Mouse (Mus musculus) layer of hippocampus, adult 2 months (tissue): ENCODE results near the gene Rapgef2. TPM values are rescaled to one million over a fixed set of nuclear protein-coding genes. Genes with fewer than 3 reads are reported as not detected.

Source experiments
- DNase-seq, 2 experiments: peaks; one replicate each; pipeline ENCODE4 v3.0.0; 2022; ENCODE audit warnings: low spot score in 2 of 2
- H3K27ac ChIP-seq: fragments of 200-600 bp; 2 replicates; pipeline ENCODE4 v1.8.1; 2022
- H3K4me3 ChIP-seq: fragments of 200-600 bp; 2 replicates; pipeline ENCODE4 v1.8.1; 2022; ENCODE audit warnings: mild to moderate bottlenecking
- CTCF ChIP-seq: fragments of 200-600 bp; conservative IDR thresholded peaks from 2 replicates; pipeline ENCODE4 v1.8.1; 2022; ENCODE audit warnings: antibody characterized with exemption, mild to moderate bottlenecking, moderate library complexity
- total RNA-seq, 2 experiments: library from RNA; stranded (reverse); gene quantifications; 2 replicates each; pipeline ENCODE4 v1.2.3; 2021

Rapgef2 gene
- total RNA-seq, 2 experiments from 2014 or later, result 169 to 173 TPM

GRCm38 (mm10) chr3:79223281-79223680 is 63.0 kb downstream of the Rapgef2 start:
- DNase-seq, result no peak
- peak overlapping the region; percentile 64; the same call in 1 of the 2 replicates for H3K27ac ChIP-seq
- H3K4me3 ChIP-seq, result peak overlapping the region; percentile 8; the same call in 1 of the 2 replicates
- TF ChIP-seq CTCF, result no peak

DNA sequence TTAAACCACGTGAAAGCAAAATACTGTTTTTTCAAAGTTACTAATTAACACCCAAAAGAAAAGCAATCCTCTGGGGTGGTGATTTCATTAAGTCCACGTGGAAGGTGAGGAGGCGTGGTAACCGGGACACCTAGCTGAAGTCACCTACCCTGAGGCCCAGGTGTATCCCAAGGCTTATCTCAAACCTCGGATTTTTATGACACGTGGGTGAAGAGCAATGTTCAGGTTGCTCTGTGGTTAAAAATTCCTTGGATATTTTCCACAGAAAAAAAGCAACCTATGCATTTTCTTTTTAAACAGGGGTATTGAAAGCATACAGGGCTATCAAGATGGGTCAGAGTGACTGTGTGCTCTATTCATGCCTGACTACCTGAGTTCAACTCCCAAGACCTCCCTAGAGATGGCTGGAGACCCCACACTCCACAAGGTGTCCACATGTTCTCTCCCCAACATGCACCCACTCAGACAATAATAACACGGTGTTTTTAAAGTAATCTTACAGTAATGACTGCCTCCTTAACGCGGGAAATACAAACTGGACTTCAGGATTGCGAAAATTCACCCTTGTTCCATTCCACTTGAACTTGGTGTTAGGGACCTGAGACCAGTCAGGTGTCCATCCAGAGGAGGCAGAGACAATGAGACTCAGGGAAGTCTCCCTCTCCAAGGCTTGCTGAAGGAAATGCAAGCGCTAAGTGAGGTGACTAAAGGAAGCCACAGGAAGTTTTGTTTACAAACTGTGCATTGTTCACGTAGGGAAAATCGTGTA is 63.9 kb downstream of the Rapgef2 start:
- H3K4me3 ChIP-seq, result no peak overlapping the region
- TF ChIP-seq CTCF, result no peak
- H3K27ac ChIP-seq, result peak overlapping the region; percentile 46; the same call in 1 of the 2 replicates
- DNase-seq, result no peak

GRCm38 (mm10) chr3:79221296-79222191 is 64.8 kb downstream of the Rapgef2 start:
- peak; percentile 85 for TF ChIP-seq CTCF
- DNase-seq, result peak; percentile 47 to 73
- H3K27ac ChIP-seq, result peak overlapping the region; percentile 82
- H3K4me3 ChIP-seq, result no peak overlapping the region

- TF ChIP-seq CTCF, result no peak
- no peak overlapping the region for H3K4me3 ChIP-seq
- DNase-seq, result no peak
- peak overlapping the region; percentile 82 for H3K27ac ChIP-seq
These were observed 67.0 kb downstream of the Rapgef2 start for GRCm38 (mm10) chr3:79219144-79219930.

DNA sequence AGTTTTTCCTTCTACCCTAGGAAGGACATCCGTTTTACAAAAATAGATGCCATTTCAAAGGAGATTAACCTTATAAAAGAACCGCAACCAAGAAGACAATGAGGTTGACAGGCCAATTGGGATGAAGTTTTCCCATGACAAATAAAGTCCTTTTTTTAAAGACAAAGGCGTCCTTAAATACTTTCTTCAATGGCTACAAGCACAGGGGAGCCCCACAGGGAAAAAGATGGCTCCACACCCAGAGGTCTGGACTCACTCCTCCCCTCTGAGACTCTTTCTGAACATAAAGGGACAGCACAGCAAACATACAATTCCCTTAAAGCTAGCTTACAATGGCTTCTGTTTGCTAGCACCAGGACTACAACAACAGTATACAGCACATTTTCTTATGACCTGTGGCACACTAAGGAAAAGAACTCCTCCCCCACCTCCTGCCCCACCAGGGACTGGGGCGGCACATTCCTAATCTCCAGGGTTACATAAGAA is 67.7 kb downstream of the Rapgef2 start:
- DNase-seq, result no peak
- H3K4me3 ChIP-seq, result no peak overlapping the region
- no peak for TF ChIP-seq CTCF
- H3K27ac ChIP-seq, result peak overlapping the region; percentile 82

- Histone ChIP-seq H3K27ac (peak overlapping the region; percentile 46; the same call in 1 of the 2 replicates), H3K4me3 (no peak overlapping the region)
- no peak for TF ChIP-seq CTCF
These were observed 76.1 kb downstream of the Rapgef2 start for GRCm38 (mm10) chr3:79210243-79210642.

DNA sequence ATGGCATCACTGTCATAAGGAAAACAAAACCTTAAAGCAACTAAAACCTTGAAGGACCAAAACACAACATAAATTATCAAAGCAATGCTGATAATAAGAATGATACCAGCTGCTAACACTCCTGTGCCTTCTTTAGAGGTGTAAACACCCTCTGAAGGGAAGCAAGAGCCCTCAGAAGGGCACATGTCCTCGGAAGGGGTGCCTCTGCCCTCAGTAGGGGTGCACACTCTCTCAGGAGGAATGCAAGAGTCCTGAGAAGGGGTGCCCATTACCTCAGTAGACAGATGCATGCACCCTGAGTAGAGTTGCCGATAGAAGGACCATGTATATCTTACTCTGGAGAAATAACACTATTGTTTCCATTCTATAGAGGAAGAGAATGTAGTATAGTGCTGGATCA is 79.1 kb downstream of the Rapgef2 start:
- no peak for DNase-seq
- Histone ChIP-seq H3K4me3 (no peak overlapping the region), H3K27ac (peak overlapping the region; percentile 93)
- TF ChIP-seq CTCF, result no peak

More at GRCm38 (mm10) chr3:79210243-79210642, 76.1 kb downstream of the Rapgef2 start:
- no peak for DNase-seq

DNA sequence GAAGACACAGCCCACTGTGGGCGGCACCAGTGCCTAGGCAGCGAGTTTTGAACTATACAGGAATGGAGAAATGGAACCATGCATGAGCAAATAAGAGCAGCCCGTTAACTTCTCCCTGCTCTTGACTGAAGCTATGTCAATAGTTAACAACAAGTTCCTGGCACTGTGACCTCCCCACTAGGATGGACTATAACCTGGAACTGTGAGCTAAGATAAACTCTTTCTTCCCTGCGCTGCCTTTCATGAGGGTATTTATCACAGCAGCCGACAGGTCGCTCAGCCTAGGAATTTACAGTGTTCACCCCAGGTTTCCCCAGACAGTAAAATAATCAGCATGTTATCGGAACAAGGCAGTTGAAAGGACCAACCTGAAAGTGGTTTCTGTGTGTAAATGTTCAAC is 79.8 kb downstream of the Rapgef2 start:
- TF ChIP-seq CTCF, result no peak
- Histone ChIP-seq H3K27ac (peak overlapping the region; percentile 93), H3K4me3 (no peak overlapping the region)
- DNase-seq, result no peak

GRCm38 (mm10) chr3:79205981-79206380 is 80.3 kb downstream of the Rapgef2 start:
- no peak for TF ChIP-seq CTCF
- H3K27ac ChIP-seq, result peak overlapping the region; percentile 93
- DNase-seq, result no peak
- no peak overlapping the region for H3K4me3 ChIP-seq

- no peak for DNase-seq
- Histone ChIP-seq H3K4me3 (no peak overlapping the region), H3K27ac (peak overlapping the region; percentile 93)
- TF ChIP-seq CTCF, result peak; percentile 59
These were observed 81.2 kb downstream of the Rapgef2 start for GRCm38 (mm10) chr3:79205112-79205511.

DNA sequence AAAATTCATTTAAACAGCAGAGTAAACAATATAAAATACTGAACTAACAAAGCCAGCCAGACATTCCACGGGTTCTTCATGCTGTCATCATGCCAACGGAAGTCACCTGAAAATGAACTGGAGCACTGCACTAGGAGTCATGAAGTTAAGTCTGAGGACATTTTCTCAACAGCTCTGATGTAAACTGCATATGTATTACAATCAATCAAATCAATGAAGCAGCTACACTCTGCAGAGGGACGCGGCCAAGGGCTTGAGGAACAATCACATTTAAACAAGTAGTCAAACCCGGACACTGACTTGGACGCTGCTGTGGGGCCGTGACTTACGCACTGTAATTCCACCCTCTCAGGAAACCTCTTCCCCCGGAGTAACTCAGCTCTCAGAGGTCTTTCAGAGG is 82.1 kb downstream of the Rapgef2 start:
- DNase-seq, result no peak
- TF ChIP-seq CTCF, result no peak
- Histone ChIP-seq H3K4me3 (no peak overlapping the region), H3K27ac (peak overlapping the region; percentile 93)

- Histone ChIP-seq H3K27ac (peak overlapping the region; percentile 93), H3K4me3 (no peak overlapping the region)
- no peak for TF ChIP-seq CTCF
- no peak for DNase-seq
These were observed 82.5 kb downstream of the Rapgef2 start for GRCm38 (mm10) chr3:79203821-79204220.
